Mouse (Mus musculus) midbrain, embryonic 16.5 days (tissue): ENCODE results near the gene L3mbtl3. TPM values are rescaled to one million over a fixed set of nuclear protein-coding genes. Genes with fewer than 3 reads are reported as not detected.

Source experiments
- ATAC-seq: fragments of 200-750 bp; cut with Nextera tagmentation; 2 replicates; pipeline ENCODE4 v1.8.0; 2017; ENCODE audit warnings: moderate TSS enrichment
- H3K27ac ChIP-seq: fragments of 300-500 bp; sonication (generic); 2 replicates; pipeline ENCODE4 v1.5.1; 2014; ENCODE audit warnings: mild to moderate bottlenecking, low read length, mixed read lengths
- H3K27me3 ChIP-seq: fragments of 300-500 bp; sonication (generic); 2 replicates; pipeline ENCODE4 v1.6.1; 2014; ENCODE audit warnings: low read depth, low read length, mixed read lengths; ENCODE audit not compliant: control insufficient read depth, insufficient read depth
- H3K36me3 ChIP-seq: fragments of 300-500 bp; sonication (generic); 2 replicates; pipeline ENCODE4 v1.6.1; 2014; ENCODE audit warnings: mild to moderate bottlenecking, low read length, moderate library complexity, mixed read lengths; ENCODE audit not compliant: control insufficient read depth, insufficient read depth
- H3K4me1 ChIP-seq: fragments of 300-500 bp; sonication (generic); 2 replicates; pipeline ENCODE4 v1.6.1; 2014; ENCODE audit warnings: mild to moderate bottlenecking, low read length, mixed read lengths; ENCODE audit not compliant: control insufficient read depth, insufficient read depth
- H3K4me2 ChIP-seq: fragments of 300-500 bp; sonication (generic); 2 replicates; pipeline ENCODE4 v1.6.1; 2014; ENCODE audit warnings: mild to moderate bottlenecking, low read length, mixed read lengths
- H3K4me3 ChIP-seq: fragments of 300-500 bp; sonication (generic); 2 replicates; pipeline ENCODE4 v1.5.1; 2014; ENCODE audit warnings: low read depth, mild to moderate bottlenecking, low read length, moderate library complexity, mixed read lengths
- H3K9ac ChIP-seq: fragments of 300-500 bp; sonication (generic); 2 replicates; pipeline ENCODE4 v1.6.1; 2014; ENCODE audit warnings: low read depth, low read length, mixed read lengths
- H3K9me3 ChIP-seq: fragments of 300-500 bp; sonication (generic); replicated peaks from 2 replicates; pipeline ENCODE4 v1.6.1; 2014; ENCODE audit warnings: mild to moderate bottlenecking, low read length, mixed read lengths; ENCODE audit not compliant: control insufficient read depth, poor library complexity, severe bottlenecking
- WGBS: fragments of 180-500 bp; shearing (Covaris S2); extraction: QIAGEN DNeasy Blood & Tissue Kit; methylation state at CpG from one replicate; pipeline ENCODE4 v1.1.7; 2014; 5-methylcytosine and 5-hydroxymethylcytosine counted together
- polyA plus RNA-seq: library from polyadenylated mRNA; unstranded; fragments of >200 nt; fragmentation: Nextera tagmentation; extraction: Ambion mirVana; gene quantifications from 2 replicates; pipeline ENCODE4 v1.2.1, GENCODE M21; 2015

The L3mbtl3 gene
- polyA plus RNA-seq, 1 experiment from 2014 or later = 35.4 TPM

DNA sequence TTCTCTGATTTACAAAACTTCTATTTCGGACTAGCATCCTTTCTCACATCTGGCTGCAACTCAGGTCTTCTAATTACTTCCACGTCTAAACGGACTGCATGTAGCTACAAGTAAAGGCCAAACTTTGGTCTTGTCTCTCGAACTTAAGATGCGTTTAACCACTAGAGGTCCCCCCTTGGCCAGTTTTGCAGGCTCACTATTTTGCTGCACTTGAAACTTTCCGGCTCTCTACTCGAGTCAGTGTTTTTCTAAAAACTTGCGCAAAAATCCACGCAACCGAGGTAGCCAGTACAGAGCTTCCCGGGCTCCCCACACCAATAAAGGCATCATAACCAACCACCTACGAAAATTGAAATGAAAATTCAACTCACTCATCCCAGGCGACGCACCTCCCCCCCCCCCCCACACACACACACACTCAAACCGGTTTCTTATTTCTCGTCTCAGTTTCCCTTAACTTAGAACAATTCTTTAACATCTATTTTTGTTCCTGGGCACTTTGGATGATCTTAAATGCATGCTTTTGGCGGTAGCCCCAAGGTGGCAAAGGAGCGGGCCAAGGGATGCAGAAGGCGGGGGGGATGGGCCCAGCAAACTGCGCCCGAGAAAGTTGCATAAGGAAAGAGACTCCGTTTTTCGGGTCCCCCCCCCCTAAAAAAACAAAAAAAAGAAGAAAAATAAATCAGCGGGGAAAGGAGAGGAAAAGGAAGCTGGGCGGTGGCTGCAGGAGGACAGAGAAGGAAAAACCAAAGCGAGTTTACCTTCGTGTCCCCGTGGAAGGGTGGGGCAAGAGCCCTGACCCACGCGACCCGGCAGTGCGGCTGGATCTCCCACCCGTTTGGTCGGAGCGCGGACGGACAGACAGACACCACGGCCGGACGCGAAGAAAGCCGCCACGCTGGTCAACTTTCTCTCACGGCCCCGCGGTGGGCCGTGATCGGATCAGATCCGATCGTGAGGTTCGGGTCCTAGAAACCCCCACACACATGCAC is 2.5 kb downstream of the L3mbtl3 start:
- Histone ChIP-seq H3K4me1 (peaks cover 21% of the 10 kb centered on the region), H3K9me3 (no peaks in the 10 kb centered on the region), H3K4me3 (peak overlapping the region; percentile 91), H3K27ac (peak overlapping the region; percentile 96; the same call in 1 of the 2 replicates), H3K27me3 (no peaks in the 10 kb centered on the region), H3K9ac (peak overlapping the region; percentile 90), H3K36me3 (no peaks in the 10 kb centered on the region), H3K4me2 (peak overlapping the region; percentile 99)
- under 1% methylated on average over 51 of the region's 51 CpGs for WGBS
- no peak for ATAC-seq

DNA sequence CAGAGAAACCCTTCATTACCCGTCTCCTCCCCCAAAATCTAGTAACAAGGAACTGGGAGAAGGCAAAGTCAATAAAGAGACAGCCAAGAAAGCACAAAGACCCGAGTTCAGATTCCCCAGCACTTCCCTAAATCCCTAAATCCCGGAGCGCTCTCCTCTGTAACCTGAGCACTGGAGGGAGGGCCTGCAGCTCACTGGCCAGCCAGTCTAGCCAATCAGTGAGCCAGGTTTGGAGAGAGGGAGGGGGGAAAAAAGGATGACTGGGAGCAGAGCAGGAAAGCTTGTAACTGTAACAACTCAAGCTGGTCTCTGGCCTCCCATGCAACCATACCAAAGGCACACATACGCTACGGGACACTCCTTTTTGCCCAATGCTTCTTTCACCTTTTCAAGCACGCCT is 4.4 kb downstream of the L3mbtl3 start:
- Histone ChIP-seq H3K4me2 (peak overlapping the region; percentile 14), H3K27ac (no peak overlapping the region), H3K36me3 (0 out of 2 replicates have a peak, but pooled peaks cover 3% of the 10 kb centered on the region), H3K9ac (no peak overlapping the region), H3K4me1 (peaks cover 13% of the 10 kb centered on the region), H3K4me3 (no peak overlapping the region), H3K27me3 (no peaks in the 10 kb centered on the region), H3K9me3 (no peaks in the 10 kb centered on the region)
- WGBS = 60% methylated on average over 7 of the region's 7 CpGs
- no peak for ATAC-seq

DNA sequence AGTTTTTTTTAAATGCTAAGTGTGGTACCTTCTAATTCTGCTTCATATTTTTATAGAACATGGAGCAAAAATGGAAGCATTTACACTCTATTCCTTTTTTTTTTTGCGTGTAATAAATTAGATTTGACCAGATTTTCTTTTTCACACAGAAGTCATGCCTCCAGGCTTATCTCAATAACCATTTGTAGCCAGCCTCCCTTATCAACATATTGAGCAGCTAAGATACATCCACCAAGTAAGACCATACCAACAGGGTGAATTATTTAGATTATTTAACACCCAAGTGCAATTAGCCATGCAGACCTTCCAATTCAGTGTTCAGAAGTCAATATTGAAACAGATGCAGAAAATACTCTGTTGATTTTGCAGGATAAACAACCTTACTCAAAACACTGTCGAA is 10.8 kb downstream of the L3mbtl3 start:
- WGBS = 87% methylated on average over 2 of the region's 2 CpGs
- no peak overlapping the region for H3K27ac ChIP-seq
- no peak for ATAC-seq

DNA sequence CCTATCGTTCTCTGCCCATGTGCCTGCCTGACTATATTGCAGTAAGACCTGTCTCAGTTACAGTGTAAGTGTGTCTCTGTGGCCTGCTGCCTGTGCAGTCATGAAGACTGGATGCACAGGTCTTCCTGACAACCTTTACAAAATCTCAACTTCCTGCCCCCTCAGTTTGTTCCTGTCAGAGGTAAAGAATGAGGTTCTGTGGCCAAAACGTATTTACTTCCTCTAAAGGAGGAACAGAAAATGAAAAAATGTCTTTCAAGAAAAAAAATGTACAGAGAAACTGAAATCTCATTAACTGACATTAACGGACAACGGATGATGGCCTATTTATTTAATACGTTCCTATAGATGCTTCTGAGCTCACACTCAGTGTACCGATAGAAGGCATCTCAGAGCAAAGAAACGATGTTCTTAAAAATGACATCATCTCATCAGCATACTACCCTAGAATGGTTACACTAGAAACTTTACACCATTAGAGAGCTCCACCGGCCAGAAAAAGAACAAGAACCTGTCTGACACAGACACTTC is 11.4 kb downstream of the L3mbtl3 start:
- H3K27me3 ChIP-seq = no peaks in the 10 kb centered on the region
- 0 out of 2 replicates have a peak, but pooled peaks cover 3% of the 10 kb centered on the region for H3K36me3 ChIP-seq
- peaks cover 8% of the 10 kb centered on the region for H3K4me1 ChIP-seq
- H3K9me3 ChIP-seq = no peaks in the 10 kb centered on the region
- H3K4me2 ChIP-seq = no peak overlapping the region
- H3K9ac ChIP-seq = no peak overlapping the region
- WGBS = 71% methylated on average over 8 of the region's 8 CpGs
- H3K4me3 ChIP-seq = no peak overlapping the region
- H3K27ac ChIP-seq = no peak overlapping the region
- ATAC-seq = no peak

More for the DNA sequence above, 10.8 kb downstream of the L3mbtl3 start:
- Histone ChIP-seq H3K4me3 (no peak overlapping the region), H3K4me1 (peaks cover 8% of the 10 kb centered on the region), H3K4me2 (no peak overlapping the region), H3K9ac (no peak overlapping the region), H3K27me3 (no peaks in the 10 kb centered on the region), H3K36me3 (0 out of 2 replicates have a peak, but pooled peaks cover 3% of the 10 kb centered on the region), H3K9me3 (no peaks in the 10 kb centered on the region)

DNA sequence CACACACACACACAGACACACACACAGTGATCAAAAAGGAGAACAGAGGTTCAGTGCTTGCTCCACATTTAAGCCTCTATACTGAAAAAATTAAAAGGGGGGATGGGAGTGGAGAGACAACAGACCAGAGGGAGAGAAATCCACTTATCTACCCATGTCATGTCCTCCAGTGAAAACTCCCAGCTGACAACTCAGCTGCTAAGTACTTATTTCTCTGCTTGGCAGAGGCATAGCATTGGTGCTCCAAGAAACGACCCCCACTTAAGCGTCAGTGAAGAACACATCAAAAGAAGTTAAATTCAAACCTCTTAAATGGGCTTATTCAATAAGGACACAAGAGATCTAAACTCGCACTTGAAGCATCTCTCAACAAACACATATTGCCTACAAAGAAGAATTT is 12.2 kb downstream of the L3mbtl3 start:
- peak; percentile 66 for ATAC-seq
- no peak overlapping the region for H3K4me3 ChIP-seq
- 0 out of 2 replicates have a peak, but pooled peaks cover 3% of the 10 kb centered on the region for H3K36me3 ChIP-seq
- H3K27me3 ChIP-seq = no peaks in the 10 kb centered on the region
- H3K4me2 ChIP-seq = no peak overlapping the region
- H3K9me3 ChIP-seq = no peaks in the 10 kb centered on the region
- H3K27ac ChIP-seq = no peak overlapping the region
- peaks cover 8% of the 10 kb centered on the region for H3K4me1 ChIP-seq
- H3K9ac ChIP-seq = no peak overlapping the region
- 26% methylated on average over 3 of the region's 3 CpGs for WGBS

DNA sequence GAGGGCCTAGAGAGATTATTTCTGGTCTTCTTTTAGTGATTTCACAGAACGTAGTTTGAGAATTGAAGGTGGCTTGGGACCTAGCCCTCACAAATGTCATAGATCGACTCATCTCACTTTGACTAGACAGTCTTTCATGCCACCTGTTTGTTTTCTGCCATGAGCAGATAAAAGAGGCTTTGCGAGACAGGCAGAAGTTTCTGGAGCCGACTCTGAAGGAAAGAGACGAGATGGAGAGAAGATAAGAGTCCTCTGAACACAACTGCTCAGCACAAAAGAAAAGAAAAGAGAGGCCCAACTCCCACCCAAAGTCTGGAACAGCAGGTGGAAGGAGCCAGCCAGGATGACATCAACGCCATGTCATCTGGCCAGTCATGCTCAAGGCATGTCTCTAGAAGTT is 17.0 kb downstream of the L3mbtl3 start:
- Histone ChIP-seq H3K4me1 (peaks cover 5% of the 10 kb centered on the region), H3K4me3 (no peak overlapping the region), H3K9me3 (no peaks in the 10 kb centered on the region), H3K4me2 (no peak overlapping the region), H3K9ac (no peak overlapping the region), H3K27ac (no peak overlapping the region), H3K27me3 (no peaks in the 10 kb centered on the region), H3K36me3 (no peaks in the 10 kb centered on the region)
- no peak for ATAC-seq
- 89% methylated on average over 6 of the region's 6 CpGs for WGBS

DNA sequence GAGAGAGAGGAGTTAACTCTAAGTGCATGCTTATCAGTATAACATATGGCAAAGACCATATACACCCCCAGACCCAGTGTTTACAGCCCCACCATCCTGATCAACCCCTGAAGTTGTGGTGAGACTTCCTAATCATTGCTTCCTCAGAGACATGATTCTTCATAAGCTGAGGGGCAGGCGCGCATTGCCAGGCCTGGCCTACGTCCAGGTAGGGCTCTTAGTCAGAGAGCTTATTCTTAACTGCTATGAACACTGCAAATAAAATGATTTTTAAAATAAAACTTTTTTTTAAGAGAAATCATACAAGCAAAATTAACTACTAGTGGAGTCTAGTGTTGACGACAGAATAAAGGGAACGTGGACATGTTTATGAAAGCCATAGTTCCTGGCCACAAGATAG is 17.5 kb downstream of the L3mbtl3 start:
- no peaks in the 10 kb centered on the region for H3K9me3 ChIP-seq
- H3K36me3 ChIP-seq = no peaks in the 10 kb centered on the region
- H3K4me1 ChIP-seq = no peaks in the 10 kb centered on the region
- no peaks in the 10 kb centered on the region for H3K27me3 ChIP-seq
- H3K4me2 ChIP-seq = no peak overlapping the region
- ATAC-seq = no peak
- no peak overlapping the region for H3K4me3 ChIP-seq
- 96% methylated on average over 5 of the region's 5 CpGs for whole genome bisulfite sequencing
- no peak overlapping the region for H3K9ac ChIP-seq
- no peak overlapping the region for H3K27ac ChIP-seq

DNA sequence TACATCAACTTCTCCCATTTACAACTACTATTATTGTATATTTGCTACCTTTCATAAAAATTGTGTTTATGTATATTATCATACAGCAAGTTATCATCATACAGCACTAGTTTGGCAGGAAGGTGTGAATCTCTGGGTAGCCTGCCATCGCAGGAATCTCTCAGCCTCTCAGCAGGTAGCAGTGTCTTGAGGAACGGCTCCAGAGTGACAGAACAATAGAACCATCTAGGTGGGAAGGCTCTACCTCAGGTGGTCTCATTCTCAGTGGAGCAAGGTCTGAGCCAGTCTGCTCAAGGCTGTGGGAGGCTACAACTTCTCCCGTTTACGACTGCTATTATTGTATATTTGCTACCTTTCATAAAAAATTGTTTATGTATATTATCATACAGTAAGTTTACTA is 22.0 kb downstream of the L3mbtl3 start:
- Histone ChIP-seq H3K4me3 (no peak overlapping the region), H3K36me3 (no peaks in the 10 kb centered on the region), H3K27ac (no peak overlapping the region), H3K9ac (no peak overlapping the region), H3K27me3 (no peaks in the 10 kb centered on the region), H3K4me2 (no peak overlapping the region), H3K9me3 (no peaks in the 10 kb centered on the region), H3K4me1 (no peaks in the 10 kb centered on the region)
- WGBS = 50% methylated on average over 4 of the region's 4 CpGs
- no peak for ATAC-seq

DNA sequence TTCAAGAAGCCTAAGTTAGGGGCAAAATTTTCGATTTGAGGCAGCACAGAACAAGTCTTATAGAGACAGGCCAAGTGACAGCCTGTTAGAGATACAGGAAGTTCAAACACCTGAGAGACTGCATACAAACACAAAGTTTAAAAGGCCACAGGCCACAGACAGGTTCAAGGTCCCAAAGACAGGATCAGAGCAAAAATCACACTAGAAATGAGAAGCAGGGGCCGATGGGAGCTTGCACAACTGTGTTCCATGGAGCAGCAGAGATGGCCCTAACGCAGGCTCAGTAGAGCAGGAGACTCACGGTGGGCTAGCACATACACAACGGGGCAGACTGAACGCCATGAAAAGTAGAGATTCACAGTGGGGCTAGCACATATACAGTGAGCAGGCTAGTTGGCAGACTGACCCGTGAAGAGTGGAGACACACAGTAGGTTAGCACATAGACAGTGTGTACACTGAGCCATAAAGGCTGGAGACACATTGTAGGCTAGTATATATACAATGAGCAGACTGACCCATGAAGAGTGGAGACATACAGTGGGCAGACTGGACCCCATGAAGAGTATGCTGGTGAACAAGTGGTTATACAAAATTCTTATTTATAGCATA is 24.5 kb downstream of the L3mbtl3 start:
- Histone ChIP-seq H3K27me3 (no peaks in the 10 kb centered on the region), H3K9me3 (no peaks in the 10 kb centered on the region), H3K4me3 (no peak overlapping the region), H3K9ac (no peak overlapping the region), H3K27ac (no peak overlapping the region), H3K4me1 (no peaks in the 10 kb centered on the region), H3K36me3 (no peaks in the 10 kb centered on the region), H3K4me2 (no peak overlapping the region)
- 97% methylated on average over 7 of the region's 7 CpGs for WGBS
- no peak for ATAC-seq
